Mouse (Mus musculus): ENCODE measurements around the gene Lrrc27.

DNA sequence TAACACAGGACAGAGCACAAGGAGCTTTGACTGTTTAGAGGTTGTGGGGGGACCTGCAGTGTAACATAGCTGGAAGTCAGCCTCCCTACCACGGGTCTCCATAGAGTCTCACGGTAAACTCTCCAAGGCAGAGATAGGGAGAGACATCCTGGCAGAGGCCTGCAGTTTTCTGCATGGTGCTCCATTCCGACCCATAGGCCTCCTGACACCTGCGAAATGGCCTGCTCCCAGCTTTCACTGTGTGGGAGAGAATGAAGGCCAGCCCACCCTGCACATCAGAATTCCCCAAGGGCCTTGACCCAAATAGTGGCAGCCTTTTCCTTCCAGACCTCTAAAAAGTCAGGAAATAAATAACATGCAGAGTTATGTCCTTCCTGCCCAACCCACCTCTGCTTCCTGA lies 22.2 kb upstream of the Lrrc27 start:
- TF ChIP-seq POLR2A (IDR thresholded peaks at IDR 0.05; ENCODE audit: low read depth, low read length) (no peak), SIN3A (IDR thresholded peaks at IDR 0.05; ENCODE audit: low read length) (no peak), MEF2A (IDR thresholded peaks at IDR 0.05; ENCODE audit: borderline replicate concordance, low read depth, low read length) (no peak), CTCF (conservative IDR thresholded peaks at IDR 0.05 in 1 of 2, IDR thresholded peaks at IDR 0.05 in 1 of 2; ENCODE audit: low read depth in 2 of 2, low read length in 2 of 2) (no peak), BHLHE40 (IDR thresholded peaks at IDR 0.05; ENCODE audit: low read depth, low read length) (no peak), JUND (conservative IDR thresholded peaks at IDR 0.05; ENCODE audit: low read depth, low read length) (no peak)

Data from CH12.LX (cell line).